Mouse (Mus musculus): ENCODE data around the gene Mipol1.

- TF ChIP-seq CTCF (IDR thresholded peaks at IDR 0.05; ENCODE audit: borderline replicate concordance, insufficient read depth, low read length) (no peak), POLR2A (IDR thresholded peaks at IDR 0.05; ENCODE audit: low read depth, low read length) (no peak)
Measured at GRCm38 (mm10) chr12:57231085-57231875, 1.1 kb downstream of the Mipol1 start.
